Mouse (Mus musculus) granulocyte monocyte progenitor cell, adult 5-6 weeks (primary cell): Measurements from ENCODE around the gene Rab24. TPM values are rescaled to one million over a fixed set of nuclear protein-coding genes. Genes with fewer than 3 reads are reported as not detected.

Experiments used
- ATAC-seq: replicated peaks from 2 replicates; pipeline ENCODE4 v1.8.0; 2016; ENCODE audit warnings: mild to moderate bottlenecking, moderate TSS enrichment, inconsistent platforms; ENCODE audit not compliant: poor library complexity, severe bottlenecking
- total RNA-seq, 2 experiments: library from RNA; stranded (forward) in 1 of 2; stranded (reverse) in 1 of 2; fragments of 200-712, 200-1000 nt in 1 of 2; fragments of >200 nt in 1 of 2; fragmentation: Nextera tagmentation in 1 of 2; gene quantifications; 2 replicates each; pipeline ENCODE4 v1.2.3; 2014 to 2017

Rab24 gene
- total RNA-seq, 2 experiments from 2014 or later = 37.4 to 100 TPM

GRCm38 (mm10) chr13:55329683-55330566 is 8.2 kb upstream of the Rab24 start, which contains the start of gene Mxd3:
Gene Mxd3, minus strand, starts transcription at chr13:55329823.
- ATAC-seq = peak; percentile 55

- 0 out of 2 replicates have a peak, but pooled peaks have one; percentile 4 for ATAC-seq
These were observed 7.5 kb upstream of the Rab24 start for GRCm38 (mm10) chr13:55329109-55329682.

DNA sequence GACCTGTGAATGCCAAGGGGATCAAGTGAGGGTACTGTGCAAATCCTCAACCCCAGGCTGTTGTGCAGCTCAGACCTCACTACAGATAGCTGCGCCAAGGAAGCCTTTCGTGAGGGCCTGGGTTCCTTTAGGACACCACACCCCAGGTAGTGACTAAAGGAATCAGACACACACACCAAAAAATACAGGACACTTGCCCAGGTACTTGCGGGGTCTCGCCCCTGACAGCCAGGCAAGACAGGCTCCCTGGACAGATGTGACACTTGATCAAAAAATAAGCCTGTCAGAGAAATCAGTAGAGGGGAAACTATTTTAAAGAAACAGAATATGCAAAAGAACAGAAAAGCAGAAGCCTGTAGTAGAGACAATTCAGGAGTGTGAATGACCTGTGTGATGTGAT is 6.9 kb upstream of the Rab24 start:
- no peak for ATAC-seq

GRCm38 (mm10) chr13:55328171-55328570 is 6.4 kb upstream of the Rab24 start:
- no peak for ATAC-seq

DNA sequence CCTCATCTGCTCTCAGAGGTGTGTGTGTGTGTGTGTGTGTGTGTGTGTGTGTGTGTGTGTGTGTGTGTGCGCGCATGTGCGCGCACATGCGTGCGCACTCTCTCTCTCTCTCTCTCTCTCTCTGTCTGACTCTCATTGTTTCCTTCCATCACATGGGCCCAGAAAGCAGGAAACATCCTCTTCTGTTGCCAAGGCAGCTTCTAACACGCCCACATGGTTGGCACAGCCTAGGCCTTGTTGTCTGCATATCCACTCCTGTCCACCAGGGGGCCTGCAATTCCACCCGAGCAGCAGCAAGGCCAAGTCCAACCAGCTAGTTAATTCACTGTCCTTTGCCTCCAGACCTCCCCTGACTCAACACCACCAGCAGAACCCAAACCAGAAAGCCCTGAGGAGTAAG is 5.9 kb upstream of the Rab24 start:
- peak; percentile 61 for ATAC-seq

GRCm38 (mm10) chr13:55327169-55327568 is 5.4 kb upstream of the Rab24 start:
- no peak for ATAC-seq

GRCm38 (mm10) chr13:55325596-55325995 is 3.9 kb upstream of the Rab24 start:
- ATAC-seq = no peak

DNA sequence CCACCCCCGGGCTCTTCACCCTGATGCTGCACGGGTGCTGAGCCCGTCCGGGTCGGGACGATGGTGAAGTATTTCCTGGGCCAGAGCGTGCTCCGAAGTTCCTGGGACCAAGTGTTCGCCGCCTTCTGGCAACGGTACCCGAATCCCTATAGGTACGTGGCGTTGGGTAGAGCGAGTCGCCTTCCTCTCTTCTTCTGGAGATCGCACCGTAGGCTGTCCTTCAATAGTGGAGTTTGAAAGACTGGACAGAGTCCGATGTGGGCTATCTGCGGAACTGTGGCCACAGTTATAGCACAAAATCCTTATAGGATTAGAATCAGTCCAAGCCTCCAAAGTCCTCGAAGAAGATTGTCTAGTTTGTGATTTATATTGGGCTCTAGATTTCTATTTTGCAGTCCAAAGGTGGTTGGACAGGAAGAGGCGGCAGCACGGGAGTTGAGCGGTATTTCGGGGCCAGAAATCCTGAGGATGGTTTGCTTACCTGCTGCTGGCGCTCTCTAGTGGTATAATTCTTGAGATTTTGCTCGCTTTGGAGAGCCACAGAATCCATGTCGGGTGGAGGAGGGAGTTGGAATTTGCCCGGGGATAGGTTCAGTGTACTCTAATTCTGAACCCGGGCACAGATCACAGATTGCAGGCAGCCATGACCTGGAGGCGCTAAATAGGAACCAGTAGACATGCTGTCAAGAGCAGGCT is 532 bp upstream of the Rab24 start:
- no peak for ATAC-seq

GRCm38 (mm10) chr13:55319931-55320533 is 1.7 kb downstream of the Rab24 start, which contains the start of gene Prelid1:
Gene Prelid1, plus strand, starts transcription at chr13:55320500.
- no peak for ATAC-seq

GRCm38 (mm10) chr13:55318351-55318750 is 3.4 kb downstream of the Rab24 start:
- peak; percentile 26 for ATAC-seq

- ATAC-seq = no peak
These were observed 6.8 kb downstream of the Rab24 start for GRCm38 (mm10) chr13:55314891-55315412.

DNA sequence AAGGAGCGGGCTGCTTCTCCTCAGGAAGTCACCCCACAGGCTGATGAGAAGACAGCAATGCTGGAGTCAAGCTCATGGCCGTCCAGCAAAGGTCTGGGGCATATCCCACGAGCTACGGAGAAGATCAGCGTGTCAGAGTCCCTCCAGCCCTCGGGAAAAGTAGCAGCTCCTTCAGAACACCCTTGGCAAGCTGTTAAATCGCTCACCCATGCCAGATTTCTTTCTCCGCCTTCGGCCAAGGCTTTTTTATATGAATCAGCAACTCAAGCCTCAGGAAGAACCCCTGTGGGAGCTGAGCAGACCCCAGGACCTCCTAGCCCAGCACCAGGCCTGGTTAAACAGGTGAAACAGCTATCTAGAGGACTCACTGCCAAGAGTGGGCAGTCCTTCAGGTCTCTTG is 8.7 kb downstream of the Rab24 start:
- ATAC-seq = no peak

GRCm38 (mm10) chr13:55312028-55312630 is 9.6 kb downstream of the Rab24 start:
- ATAC-seq = no peak

DNA sequence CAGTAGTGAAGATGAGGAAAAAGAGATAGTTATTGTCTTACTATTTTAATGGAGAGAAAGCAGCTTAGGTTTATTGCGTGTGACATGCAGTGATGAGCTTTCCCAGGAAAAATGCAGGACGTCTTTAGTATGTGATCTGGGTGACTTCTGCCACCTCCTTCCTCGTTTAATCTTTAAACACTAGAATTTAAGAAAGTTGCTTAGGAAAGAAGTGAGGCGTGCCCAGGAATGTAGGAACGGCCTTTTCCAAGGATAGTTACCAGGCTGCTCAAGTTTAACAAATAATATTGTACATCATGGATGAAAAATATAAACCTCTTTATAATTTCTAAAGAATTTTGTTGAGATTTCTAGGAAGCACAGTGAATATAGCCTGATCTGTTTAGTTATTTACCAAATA is 20.8 kb downstream of the Rab24 start:
- ATAC-seq = no peak

DNA sequence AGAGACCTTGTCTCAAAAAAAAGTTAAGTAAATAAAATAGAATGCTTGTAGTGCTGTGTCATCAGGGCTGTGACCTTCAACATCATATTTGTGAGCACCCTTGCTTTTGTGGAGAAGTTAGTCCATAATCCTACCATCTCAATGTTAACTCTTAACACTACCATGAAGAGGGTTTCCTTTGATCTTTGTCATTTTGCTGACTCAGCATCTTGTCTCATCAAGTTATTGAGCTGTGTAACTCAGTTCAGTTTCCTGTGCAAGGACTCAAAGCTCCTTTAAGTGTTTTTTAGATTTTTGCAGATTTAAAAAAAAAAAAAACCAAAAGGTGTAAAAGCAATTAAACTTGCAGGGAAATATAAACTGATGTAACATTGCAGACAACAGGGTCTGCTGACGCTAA is 25.0 kb downstream of the Rab24 start:
- no peak for ATAC-seq

DNA sequence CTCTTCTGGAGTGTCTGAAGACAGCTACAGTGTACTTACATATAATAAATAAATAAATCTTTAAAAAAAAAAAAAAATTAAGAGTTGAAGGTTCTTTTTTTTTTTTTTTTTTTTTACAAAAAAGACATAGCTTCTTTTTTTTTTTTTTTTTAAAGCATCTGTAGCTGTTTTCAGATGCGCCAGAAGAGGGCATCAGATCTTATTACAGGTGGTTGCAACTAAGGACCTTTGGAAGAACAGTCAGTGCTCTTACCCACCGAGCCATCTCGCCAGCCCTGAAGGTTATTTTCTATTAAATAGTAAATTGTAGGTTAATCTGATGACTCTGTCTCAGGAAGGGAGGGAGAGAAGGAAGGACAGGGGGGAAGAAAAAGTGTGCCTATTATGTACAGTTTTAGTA is 32.9 kb downstream of the Rab24 start:
- no peak for ATAC-seq

GRCm38 (mm10) chr13:55277646-55278045 is 44.1 kb downstream of the Rab24 start:
- no peak for ATAC-seq

DNA sequence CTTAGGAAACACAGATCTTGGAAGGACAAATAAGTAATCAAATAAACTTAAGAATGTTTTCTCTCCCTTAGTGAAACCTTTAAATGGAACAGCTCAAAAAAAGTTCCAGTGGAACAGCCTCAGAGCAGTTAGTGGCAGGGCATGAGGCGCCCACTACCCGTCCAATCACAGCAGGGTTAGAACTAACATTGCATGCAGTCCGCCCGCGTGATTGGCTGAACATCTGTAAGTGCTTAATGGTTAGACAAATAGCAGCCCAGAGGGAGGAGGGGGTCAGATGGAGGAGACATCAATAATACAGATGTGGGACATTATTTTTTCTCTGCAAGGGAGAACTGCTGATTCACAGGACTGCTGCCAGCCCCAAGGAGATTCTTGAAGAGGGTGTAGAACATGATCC is 44.5 kb downstream of the Rab24 start:
- no peak for ATAC-seq
